Mouse (Mus musculus) embryo, embryonic 11.5 days (tissue): ENCODE results near the gene Foxf1.

Experiments used
- DNase-seq: peaks from one replicate; pipeline ENCODE4 v3.0.0-alpha.2; 2012; ENCODE audit warnings: low read depth, low spot score

Foxf1 gene

DNA sequence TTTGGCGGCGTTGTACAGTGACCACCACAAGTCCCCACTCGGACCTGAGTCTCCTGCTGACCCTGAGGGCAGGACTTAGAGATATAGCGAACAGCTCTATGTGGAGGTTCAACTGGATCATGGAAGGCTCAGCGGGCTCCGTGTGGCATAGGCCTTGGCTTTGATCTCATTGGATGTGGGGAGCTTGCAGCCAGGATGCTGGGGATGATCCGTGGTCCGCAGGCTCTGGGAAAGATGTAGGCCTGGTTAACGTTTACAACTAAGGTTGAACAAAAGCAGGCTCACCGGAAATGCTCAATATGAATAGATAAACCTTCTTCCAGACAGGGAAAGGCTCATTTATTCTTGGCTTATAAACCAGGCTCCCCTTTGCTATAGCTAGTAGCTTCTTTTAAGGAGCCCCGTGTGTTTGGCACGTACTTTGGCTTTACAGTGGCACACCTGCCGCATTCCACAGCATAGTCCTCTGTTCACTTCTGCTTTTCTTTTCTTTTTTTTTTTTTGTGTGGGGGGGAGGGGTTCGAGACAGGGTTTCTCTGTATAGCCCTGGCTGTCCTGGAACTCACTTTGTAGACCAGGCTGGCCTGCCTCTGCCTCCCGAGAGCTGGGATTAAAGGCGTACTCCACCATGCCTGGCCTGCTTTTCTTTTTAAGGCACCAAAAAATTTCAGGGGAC lies 45.2 kb downstream of the Foxf1 start:
- no peak for DNase-seq

DNA sequence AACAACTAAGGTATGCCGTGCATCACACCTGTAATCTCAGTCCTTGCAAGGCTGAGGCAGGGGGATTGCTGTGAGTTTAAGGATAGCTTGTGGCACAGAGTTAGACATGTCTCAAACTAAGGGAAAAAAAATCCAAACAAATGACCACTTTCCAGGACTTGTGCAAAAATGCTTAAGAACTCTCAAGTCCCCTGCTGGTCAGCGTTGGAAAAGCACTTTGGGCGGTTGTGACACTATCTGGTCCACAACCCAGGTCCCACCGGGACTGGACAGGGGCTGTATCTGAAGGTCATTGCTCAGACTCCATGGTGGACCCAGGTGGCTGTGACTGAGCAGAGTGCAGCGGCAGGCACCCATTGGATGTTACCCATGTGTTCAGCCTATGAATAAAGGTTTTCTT lies 46.3 kb downstream of the Foxf1 start:
- no peak for DNase-seq

DNA sequence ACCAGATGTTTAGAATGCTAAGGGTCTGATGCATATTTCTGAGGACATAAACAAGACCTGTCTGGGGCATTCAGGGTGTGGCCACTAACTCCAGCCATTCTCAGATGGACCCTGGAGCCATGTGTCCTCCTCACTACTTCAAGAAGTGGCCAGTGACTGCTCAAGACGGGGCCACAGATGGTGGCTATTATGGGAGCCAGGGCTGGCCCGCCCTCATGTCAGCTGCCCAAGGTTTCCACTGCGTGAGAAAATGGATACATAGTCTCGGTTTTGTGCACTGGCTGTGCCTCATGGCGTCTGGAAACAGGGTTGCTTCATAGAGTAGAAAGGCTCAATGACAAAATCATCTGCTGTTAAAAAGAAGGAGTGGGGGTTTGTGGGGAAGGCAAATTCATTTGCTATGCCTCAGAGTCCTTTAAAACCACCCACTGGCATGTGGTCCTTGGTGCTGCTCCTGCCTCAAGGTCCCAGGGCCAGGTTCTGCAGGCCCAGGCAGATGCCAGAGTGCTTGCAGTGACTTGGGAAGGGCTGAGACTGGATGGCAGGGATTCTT lies 48.9 kb downstream of the Foxf1 start:
- no peak for DNase-seq

DNA sequence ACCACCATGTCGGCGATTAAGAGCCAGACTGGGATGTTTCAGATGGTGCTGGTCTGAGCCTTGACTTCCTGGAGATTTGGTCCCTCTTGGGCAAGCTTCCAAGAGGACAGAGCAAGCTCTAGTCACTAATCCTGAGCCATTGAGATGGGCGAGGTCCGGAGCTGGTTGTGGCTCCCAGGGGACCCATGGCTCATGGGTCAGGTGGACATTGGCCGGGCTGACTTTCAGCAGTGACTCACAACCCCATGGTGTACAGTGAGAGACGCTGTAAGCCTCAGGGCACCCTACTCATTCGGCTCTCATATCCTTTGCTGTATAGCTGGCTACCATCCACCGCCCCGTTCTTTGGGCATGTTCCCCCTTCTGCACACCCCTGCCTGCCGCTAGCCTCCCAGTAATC lies 49.9 kb downstream of the Foxf1 start:
- DNase-seq, result no peak

DNA sequence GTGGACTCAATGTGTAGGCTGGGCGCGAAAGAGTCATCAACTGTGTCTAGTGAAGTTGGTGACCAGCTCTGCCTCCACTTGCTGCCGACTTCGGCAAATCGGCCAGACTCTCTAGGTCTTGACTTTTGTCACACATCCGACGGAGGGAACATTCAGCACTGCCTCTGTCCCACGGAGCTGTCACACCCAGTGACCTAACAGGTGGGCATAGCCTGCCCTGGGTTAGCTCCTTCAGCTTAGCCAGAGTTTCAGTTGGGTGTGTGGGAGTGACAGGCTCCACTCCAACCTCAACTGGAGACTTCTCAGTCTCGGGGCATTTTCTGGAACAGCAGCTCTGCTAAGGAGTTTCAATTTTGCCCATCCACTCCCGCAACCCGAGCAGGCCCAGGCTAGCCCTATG lies 50.3 kb downstream of the Foxf1 start:
- no peak for DNase-seq

DNA sequence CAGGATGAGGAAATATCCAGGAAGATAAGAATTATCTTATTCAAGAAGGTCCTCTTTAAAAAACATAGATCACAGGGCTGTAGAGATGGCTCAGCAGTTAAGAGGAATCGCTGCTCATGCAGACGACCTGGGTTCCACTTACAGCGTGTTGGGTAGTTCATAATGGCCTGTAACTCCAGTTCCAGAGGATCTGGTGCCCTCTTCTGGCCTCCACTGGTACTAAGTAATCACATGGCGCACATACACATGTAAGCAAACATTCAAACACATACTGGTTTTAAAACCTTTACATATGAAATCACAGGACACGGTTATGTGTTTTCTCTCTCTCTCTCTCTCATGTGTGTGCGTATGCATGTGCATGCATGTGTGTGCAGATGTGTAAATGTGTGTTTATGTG lies 52.7 kb downstream of the Foxf1 start:
- DNase-seq, result no peak
